Mouse (Mus musculus): ENCODE results near the gene Zw10.

GRCm38 (mm10) chr9:49098871-49099270 is 43.5 kb downstream of the Zw10 start:
- TF ChIP-seq NELFE (IDR thresholded peaks at IDR 0.05; ENCODE audit: low read depth, low read length) (no peak), GABPA (IDR thresholded peaks at IDR 0.05; ENCODE audit: low read depth, low read length) (no peak), EP300 (IDR thresholded peaks at IDR 0.05; ENCODE audit: low read depth in 1 of 2, low read length in 2 of 2) (no peak), ELF1 (IDR thresholded peaks at IDR 0.05; ENCODE audit: low read depth, low read length) (no peak), MAX (IDR thresholded peaks at IDR 0.05; ENCODE audit: low read length) (no peak), CTCF (IDR thresholded peaks at IDR 0.05 in 2 of 3, conservative IDR thresholded peaks at IDR 0.05 in 1 of 3; ENCODE audit: control insufficient read depth in 1 of 3, insufficient read depth in 1 of 3, low read depth in 2 of 3, low read length in 3 of 3, poor library complexity in 1 of 3, severe bottlenecking in 1 of 3) (no peak), HCFC1 (IDR thresholded peaks at IDR 0.05; ENCODE audit: low read depth, low read length) (no peak), POLR2A (IDR thresholded peaks at IDR 0.05; ENCODE audit: control insufficient read depth in 1 of 2, insufficient read depth in 1 of 2, low read depth in 1 of 2, low read length in 2 of 2, poor library complexity in 1 of 2) (no peak), E2F4 (IDR thresholded peaks at IDR 0.05; ENCODE audit: borderline replicate concordance, low read depth, low read length) (no peak), SIN3A (IDR thresholded peaks at IDR 0.05; ENCODE audit: low read length) (no peak), ETS1 (IDR thresholded peaks at IDR 0.05; ENCODE audit: low read depth, low read length) (no peak), JUND (IDR thresholded peaks at IDR 0.05; ENCODE audit: low read depth, low read length) (no peak)
